Mouse (Mus musculus) mammary gland, adult 2 months (tissue): ENCODE data around the gene Ccser2. TPM values are rescaled to one million over a fixed set of nuclear protein-coding genes. Genes with fewer than 3 reads are reported as not detected.

Source experiments
- polyA plus RNA-seq: library from polyadenylated mRNA; depleted of rRNA; stranded (reverse); fragments of >200 nt; gene quantifications from 2 replicates; pipeline ENCODE4 v1.2.3, GENCODE M21; 2012; ENCODE audit warnings: low replicate concordance; rRNA removed

The Ccser2 gene
- 18.1 and 37.8 TPM in 2 replicates for polyA plus RNA-seq

GRCm38 (mm10) chr14:36968628-36969147 lies at the start of gene Ccser2:
Ccser2 (minus strand) TSS chr14:36968777.

Other genes with a start within 250 kb of the Ccser2 start
- gene Rgr, start 80.2 kb upstream of the Ccser2 start, polyA plus RNA-seq: 1.6 and 1.8 TPM in 2 replicates
- 0.03 and 0.05 TPM in 2 replicates for gene Lrit1, start 86.1 kb upstream of the Ccser2 start, polyA plus RNA-seq
- gene Lrit2, start 99.2 kb upstream of the Ccser2 start, polyA plus RNA-seq: 0.04 TPM in 1 of 2 replicates, not detected in the other
- 1.4 TPM in 2 replicates for gene Cdhr1, start 129.6 kb upstream of the Ccser2 start, polyA plus RNA-seq
- 4.3 and 5.8 TPM in 2 replicates for gene 2610528A11Rik, start 145.2 kb upstream of the Ccser2 start, polyA plus RNA-seq
- 131 and 291 TPM in 2 replicates for gene Ghitm, start 166.5 kb upstream of the Ccser2 start, polyA plus RNA-seq